Mouse (Mus musculus): ENCODE data around the gene Ampd1. TPM values are rescaled to one million over a fixed set of nuclear protein-coding genes. Genes with fewer than 3 reads are reported as not detected.

The Ampd1 gene
- polyA plus RNA-seq, 1 experiment from 2014 or later: not detected

GRCm38 (mm10) chr3:103075871-103076270 lies 2.1 kb downstream of the Ampd1 start:
- Histone ChIP-seq H3K4me3 (ENCODE audit: low read length) (no peak overlapping the region), H3K4me1 (ENCODE audit: control insufficient read depth, insufficient read depth, low read depth, low read length) (no peaks in the 10 kb centered on the region), H3K36me3 (ENCODE audit: control insufficient read depth, insufficient read depth, low read length) (no peaks in the 10 kb centered on the region), H3K9ac (ENCODE audit: low read depth, low read length) (no peak overlapping the region), H3K4me2 (ENCODE audit: low read length) (no peak overlapping the region), H3K9me3 (ENCODE audit: control insufficient read depth, low read length) (no peaks in the 10 kb centered on the region), H3K27me3 (replicated peaks; ENCODE audit: control insufficient read depth, insufficient read depth, low read length) (no peaks in the 10 kb centered on the region), H3K27ac (ENCODE audit: low read depth, low read length) (no peak overlapping the region)
- no peak for ATAC-seq
- WGBS: 90% methylated on average over 9 of the region's 9 CpGs

- no peak for ATAC-seq
- Histone ChIP-seq H3K27ac (ENCODE audit: low read depth, low read length) (no peak overlapping the region), H3K27me3 (replicated peaks; ENCODE audit: control insufficient read depth, insufficient read depth, low read length) (no peaks in the 10 kb centered on the region), H3K4me3 (ENCODE audit: low read length) (no peak overlapping the region), H3K4me1 (ENCODE audit: control insufficient read depth, insufficient read depth, low read depth, low read length) (no peaks in the 10 kb centered on the region), H3K4me2 (ENCODE audit: low read length) (no peak overlapping the region), H3K9ac (ENCODE audit: low read depth, low read length) (no peak overlapping the region), H3K9me3 (ENCODE audit: control insufficient read depth, low read length) (no peaks in the 10 kb centered on the region), H3K36me3 (ENCODE audit: control insufficient read depth, insufficient read depth, low read length) (no peaks in the 10 kb centered on the region)
- WGBS: 89% methylated on average over 9 of the region's 9 CpGs
Measured at GRCm38 (mm10) chr3:103076476-103076875, 2.7 kb downstream of the Ampd1 start.

- no peak overlapping the region for H3K27ac ChIP-seq (ENCODE audit: low read depth, low read length)
- no peak overlapping the region for H3K4me2 ChIP-seq (ENCODE audit: low read length)
- H3K9me3 ChIP-seq (ENCODE audit: control insufficient read depth, low read length): no peaks in the 10 kb centered on the region
- ATAC-seq: no peak
- no peaks in the 10 kb centered on the region for H3K4me1 ChIP-seq (ENCODE audit: control insufficient read depth, insufficient read depth, low read depth, low read length)
- no peaks in the 10 kb centered on the region for H3K36me3 ChIP-seq (ENCODE audit: control insufficient read depth, insufficient read depth, low read length)
- no peak overlapping the region for H3K9ac ChIP-seq (ENCODE audit: low read depth, low read length)
- WGBS: 82% methylated on average over 9 of the region's 9 CpGs
- no peak overlapping the region for H3K4me3 ChIP-seq (ENCODE audit: low read length)
- no peaks in the 10 kb centered on the region for H3K27me3 ChIP-seq (replicated peaks; ENCODE audit: control insufficient read depth, insufficient read depth, low read length)
Measured at GRCm38 (mm10) chr3:103079301-103079700, 5.5 kb downstream of the Ampd1 start.

- 62% methylated on average over 11 of the region's 11 CpGs for WGBS
Measured at GRCm38 (mm10) chr3:103081051-103081450, 7.2 kb downstream of the Ampd1 start.

GRCm38 (mm10) chr3:103081861-103082453 lies 8.1 kb downstream of the Ampd1 start:
- no peak for ATAC-seq
- no peak overlapping the region for H3K4me2 ChIP-seq (ENCODE audit: low read length)
- H3K4me3 ChIP-seq (ENCODE audit: low read length): no peak overlapping the region
- no peaks in the 10 kb centered on the region for H3K27me3 ChIP-seq (replicated peaks; ENCODE audit: control insufficient read depth, insufficient read depth, low read length)
- no peaks in the 10 kb centered on the region for H3K9me3 ChIP-seq (ENCODE audit: control insufficient read depth, low read length)
- no peaks in the 10 kb centered on the region for H3K4me1 ChIP-seq (ENCODE audit: control insufficient read depth, insufficient read depth, low read depth, low read length)
- WGBS: 82% methylated on average over 17 of the region's 17 CpGs
- H3K27ac ChIP-seq (ENCODE audit: low read depth, low read length): no peak overlapping the region
- H3K9ac ChIP-seq (ENCODE audit: low read depth, low read length): no peak overlapping the region
- H3K36me3 ChIP-seq (ENCODE audit: control insufficient read depth, insufficient read depth, low read length): no peaks in the 10 kb centered on the region

More at GRCm38 (mm10) chr3:103081051-103081450, 7.2 kb downstream of the Ampd1 start:
- no peak for ATAC-seq
- H3K4me3 ChIP-seq (ENCODE audit: low read length): no peak overlapping the region
- no peak overlapping the region for H3K9ac ChIP-seq (ENCODE audit: low read depth, low read length)
- no peak overlapping the region for H3K27ac ChIP-seq (ENCODE audit: low read depth, low read length)
- H3K27me3 ChIP-seq (replicated peaks; ENCODE audit: control insufficient read depth, insufficient read depth, low read length): no peaks in the 10 kb centered on the region
- H3K4me2 ChIP-seq (ENCODE audit: low read length): no peak overlapping the region
- H3K4me1 ChIP-seq (ENCODE audit: control insufficient read depth, insufficient read depth, low read depth, low read length): no peaks in the 10 kb centered on the region
- H3K36me3 ChIP-seq (ENCODE audit: control insufficient read depth, insufficient read depth, low read length): no peaks in the 10 kb centered on the region
- H3K9me3 ChIP-seq (ENCODE audit: control insufficient read depth, low read length): no peaks in the 10 kb centered on the region

GRCm38 (mm10) chr3:103082761-103083160 lies 8.9 kb downstream of the Ampd1 start:
- no peak overlapping the region for H3K27ac ChIP-seq (ENCODE audit: low read depth, low read length)
- 84% methylated on average over 5 of the region's 5 CpGs for WGBS
- no peaks in the 10 kb centered on the region for H3K4me1 ChIP-seq (ENCODE audit: control insufficient read depth, insufficient read depth, low read depth, low read length)
- no peak overlapping the region for H3K9ac ChIP-seq (ENCODE audit: low read depth, low read length)
- ATAC-seq: no peak
- H3K4me3 ChIP-seq (ENCODE audit: low read length): no peak overlapping the region
- no peak overlapping the region for H3K4me2 ChIP-seq (ENCODE audit: low read length)
- no peaks in the 10 kb centered on the region for H3K36me3 ChIP-seq (ENCODE audit: control insufficient read depth, insufficient read depth, low read length)
- H3K27me3 ChIP-seq (replicated peaks; ENCODE audit: control insufficient read depth, insufficient read depth, low read length): no peaks in the 10 kb centered on the region
- no peaks in the 10 kb centered on the region for H3K9me3 ChIP-seq (ENCODE audit: control insufficient read depth, low read length)

- Histone ChIP-seq H3K27me3 (replicated peaks; ENCODE audit: control insufficient read depth, insufficient read depth, low read length) (no peaks in the 10 kb centered on the region), H3K36me3 (ENCODE audit: control insufficient read depth, insufficient read depth, low read length) (no peaks in the 10 kb centered on the region), H3K9me3 (ENCODE audit: control insufficient read depth, low read length) (no peaks in the 10 kb centered on the region), H3K4me2 (ENCODE audit: low read length) (no peak overlapping the region), H3K4me1 (ENCODE audit: control insufficient read depth, insufficient read depth, low read depth, low read length) (no peaks in the 10 kb centered on the region), H3K27ac (ENCODE audit: low read depth, low read length) (no peak overlapping the region), H3K4me3 (ENCODE audit: low read length) (no peak overlapping the region), H3K9ac (ENCODE audit: low read depth, low read length) (no peak overlapping the region)
- 84% methylated on average over 3 of the region's 3 CpGs for WGBS
- ATAC-seq: no peak
Measured at GRCm38 (mm10) chr3:103085986-103086385, 12.2 kb downstream of the Ampd1 start.

GRCm38 (mm10) chr3:103091753-103092152 lies 17.9 kb downstream of the Ampd1 start:
- Histone ChIP-seq H3K4me1 (ENCODE audit: control insufficient read depth, insufficient read depth, low read depth, low read length) (no peaks in the 10 kb centered on the region), H3K9ac (ENCODE audit: low read depth, low read length) (no peak overlapping the region), H3K27me3 (replicated peaks; ENCODE audit: control insufficient read depth, insufficient read depth, low read length) (no peaks in the 10 kb centered on the region), H3K9me3 (ENCODE audit: control insufficient read depth, low read length) (no peaks in the 10 kb centered on the region), H3K27ac (ENCODE audit: low read depth, low read length) (no peak overlapping the region), H3K36me3 (ENCODE audit: control insufficient read depth, insufficient read depth, low read length) (no peaks in the 10 kb centered on the region), H3K4me2 (ENCODE audit: low read length) (no peak overlapping the region), H3K4me3 (ENCODE audit: low read length) (no peak overlapping the region)
- ATAC-seq: no peak
- 100% methylated on average over 2 of the region's 2 CpGs for WGBS

GRCm38 (mm10) chr3:103098662-103099061 lies 24.8 kb downstream of the Ampd1 start:
- no peaks in the 10 kb centered on the region for H3K9me3 ChIP-seq (ENCODE audit: control insufficient read depth, low read length)
- 77% methylated on average over 23 of the region's 23 CpGs for WGBS
- peaks cover 8% of the 10 kb centered on the region for H3K4me1 ChIP-seq (ENCODE audit: control insufficient read depth, insufficient read depth, low read depth, low read length)
- no peak for ATAC-seq
- H3K4me2 ChIP-seq (ENCODE audit: low read length): no peak overlapping the region
- no peaks in the 10 kb centered on the region for H3K27me3 ChIP-seq (replicated peaks; ENCODE audit: control insufficient read depth, insufficient read depth, low read length)
- no peak overlapping the region for H3K27ac ChIP-seq (ENCODE audit: low read depth, low read length)
- H3K36me3 ChIP-seq (ENCODE audit: control insufficient read depth, insufficient read depth, low read length): no peaks in the 10 kb centered on the region
- no peak overlapping the region for H3K4me3 ChIP-seq (ENCODE audit: low read length)
- H3K9ac ChIP-seq (ENCODE audit: low read depth, low read length): no peak overlapping the region

- Histone ChIP-seq H3K27ac (ENCODE audit: low read depth, low read length) (no peak overlapping the region), H3K27me3 (replicated peaks; ENCODE audit: control insufficient read depth, insufficient read depth, low read length) (peaks cover 9% of the 10 kb centered on the region), H3K4me3 (ENCODE audit: low read length) (no peak overlapping the region), H3K9me3 (ENCODE audit: control insufficient read depth, low read length) (no peaks in the 10 kb centered on the region), H3K36me3 (ENCODE audit: control insufficient read depth, insufficient read depth, low read length) (no peaks in the 10 kb centered on the region), H3K4me2 (ENCODE audit: low read length) (no peak overlapping the region), H3K9ac (ENCODE audit: low read depth, low read length) (no peak overlapping the region), H3K4me1 (ENCODE audit: control insufficient read depth, insufficient read depth, low read depth, low read length) (peaks cover 8% of the 10 kb centered on the region)
- no peak for ATAC-seq
- 85% methylated on average over 6 of the region's 6 CpGs for WGBS
Measured at GRCm38 (mm10) chr3:103099667-103100066, 25.9 kb downstream of the Ampd1 start.

Measured in hindbrain, embryonic 16.5 days (tissue).